Mouse (Mus musculus) MEL (cell line): Measurements from ENCODE around the gene 4930453N24Rik. TPM values are rescaled to one million over a fixed set of nuclear protein-coding genes. Genes with fewer than 3 reads are reported as not detected.

Source experiments
- DNase-seq: peaks from one replicate; pipeline ENCODE4 v3.0.0; 2011; ENCODE audit warnings: low read depth, low spot score
- H3K27ac ChIP-seq: 2 replicates; pipeline ENCODE4 v1.5.1; 2012; ENCODE audit warnings: low read depth, mild to moderate bottlenecking, control low read depth, low read length, moderate library complexity; ENCODE audit not compliant: control insufficient read depth
- H3K27me3 ChIP-seq, 2 experiments: fragments of 150-350 bp in 1 of 2; sonication (generic) in 1 of 2; 2 replicates each; pipeline ENCODE4 v1.6.1; 2012; ENCODE audit warnings: low read length in 2 of 2, mild to moderate bottlenecking in 2 of 2, improper control_type of control experiment in 1 of 2, moderate library complexity in 1 of 2; ENCODE audit not compliant: insufficient read depth in 2 of 2, control insufficient read depth in 1 of 2
- H3K36me3 ChIP-seq, 2 experiments: 2 replicates each; pipeline ENCODE4 v1.6.1; 2012 to 2014; ENCODE audit warnings: low read length in 2 of 2, improper control_type of control experiment in 1 of 2, inconsistent platforms in 1 of 2, mild to moderate bottlenecking in 1 of 2; ENCODE audit not compliant: insufficient read depth in 2 of 2, control insufficient read depth in 1 of 2
- H3K4me1 ChIP-seq, 2 experiments: fragments of 150-350 bp in 1 of 2; sonication (generic) in 1 of 2; 2 replicates each; pipeline ENCODE4 v1.6.1; 2012; ENCODE audit warnings: low read length in 2 of 2, improper control_type of control experiment in 1 of 2, mild to moderate bottlenecking in 1 of 2; ENCODE audit not compliant: insufficient read depth in 2 of 2, control insufficient read depth in 1 of 2
- H3K4me3 ChIP-seq, 2 experiments: fragments of 150-350 bp in 1 of 2; sonication (generic) in 1 of 2; 2 replicates each; pipeline ENCODE4 v1.5.1; 2012; ENCODE audit warnings: low read depth in 2 of 2, low read length in 2 of 2, mild to moderate bottlenecking in 2 of 2, moderate library complexity in 2 of 2, control low read depth in 1 of 2, improper control_type of control experiment in 1 of 2; ENCODE audit not compliant: control insufficient read depth in 1 of 2, insufficient read depth in 1 of 2
- H3K79me2 ChIP-seq: 2 replicates; pipeline ENCODE4 v1.6.1; 2012; ENCODE audit warnings: mild to moderate bottlenecking, low read length, moderate library complexity; ENCODE audit not compliant: control insufficient read depth, poor library complexity, insufficient read depth
- H3K9ac ChIP-seq: 2 replicates; pipeline ENCODE4 v1.6.1; 2012; ENCODE audit warnings: low read depth, mild to moderate bottlenecking, control low read depth, low read length, moderate library complexity; ENCODE audit not compliant: control insufficient read depth, poor library complexity, severe bottlenecking
- H3K9me3 ChIP-seq: fragments of 150-350 bp; sonication (generic); replicated peaks from 2 replicates; pipeline ENCODE4 v1.6.1; 2012; ENCODE audit warnings: mild to moderate bottlenecking, low read length, improper control_type of control experiment, moderate library complexity; ENCODE audit not compliant: insufficient read depth
- BHLHE40 ChIP-seq: IDR thresholded peaks from 2 replicates; pipeline ENCODE4 v1.6.1; 2012; ENCODE audit warnings: low read depth, mild to moderate bottlenecking, inconsistent platforms, low read length, improper control_type of control experiment, borderline replicate concordance
- CHD1 ChIP-seq: IDR thresholded peaks from 2 replicates; pipeline ENCODE4 v1.6.1; 2012; ENCODE audit warnings: low read depth, mild to moderate bottlenecking, inconsistent platforms, low read length, improper control_type of control experiment
- CHD2 ChIP-seq: IDR thresholded peaks from 2 replicates; pipeline ENCODE4 v1.6.1; 2011; ENCODE audit warnings: low read length, improper control_type of control experiment
- CTCF ChIP-seq, 3 experiments: IDR thresholded peaks in 2 of 3; conservative IDR thresholded peaks in 1 of 3; 2 replicates each; pipeline ENCODE4 v1.5.1; 2011 to 2012; ENCODE audit warnings: low read length in 3 of 3, low read depth in 2 of 3, mild to moderate bottlenecking in 2 of 3, improper control_type of control experiment in 1 of 3, inconsistent platforms in 1 of 3, mixed read lengths in 1 of 3, moderate library complexity in 1 of 3; ENCODE audit not compliant: control insufficient read depth in 1 of 3, insufficient read depth in 1 of 3, poor library complexity in 1 of 3, severe bottlenecking in 1 of 3
- E2F4 ChIP-seq: IDR thresholded peaks from 2 replicates; pipeline ENCODE4 v1.6.1; 2011; ENCODE audit warnings: low read depth, low read length, improper control_type of control experiment, borderline replicate concordance
- ELF1 ChIP-seq: IDR thresholded peaks from 2 replicates; pipeline ENCODE4 v1.6.1; 2014; ENCODE audit warnings: low read depth, mild to moderate bottlenecking, inconsistent platforms, low read length, improper control_type of control experiment, moderate library complexity
- EP300 ChIP-seq, 2 experiments: IDR thresholded peaks; 2 replicates each; pipeline ENCODE4 v1.6.1; 2011; ENCODE audit warnings: improper control_type of control experiment in 2 of 2, low read length in 2 of 2, low read depth in 1 of 2, mild to moderate bottlenecking in 1 of 2
- ETS1 ChIP-seq: IDR thresholded peaks from 2 replicates; pipeline ENCODE4 v1.6.1; 2012; ENCODE audit warnings: low read depth, mild to moderate bottlenecking, inconsistent platforms, low read length, improper control_type of control experiment, moderate library complexity
- GABPA ChIP-seq: IDR thresholded peaks from 2 replicates; pipeline ENCODE4 v1.6.1; 2012; ENCODE audit warnings: low read depth, mild to moderate bottlenecking, inconsistent platforms, low read length, improper control_type of control experiment, moderate library complexity
- GATA1 ChIP-seq: IDR thresholded peaks from 2 replicates; pipeline ENCODE4 v1.6.1; 2011; ENCODE audit warnings: low read depth, low read length, improper control_type of control experiment
- HCFC1 ChIP-seq: IDR thresholded peaks from 2 replicates; pipeline ENCODE4 v1.6.1; 2012; ENCODE audit warnings: low read depth, mild to moderate bottlenecking, inconsistent platforms, low read length, improper control_type of control experiment, moderate library complexity
- KAT2A ChIP-seq: conservative IDR thresholded peaks from 2 replicates; pipeline ENCODE4 v1.6.1; 2012; ENCODE audit warnings: low read depth, low read length, improper control_type of control experiment, inconsistent platforms
- MAFK ChIP-seq: IDR thresholded peaks from 2 replicates; pipeline ENCODE4 v1.6.1; 2011; ENCODE audit warnings: low read depth, mild to moderate bottlenecking, low read length, improper control_type of control experiment, borderline replicate concordance
- MAX ChIP-seq: IDR thresholded peaks from 2 replicates; pipeline ENCODE4 v1.6.1; 2011; ENCODE audit warnings: low read length, improper control_type of control experiment
- MAZ ChIP-seq: IDR thresholded peaks from 2 replicates; pipeline ENCODE4 v1.6.1; 2012; ENCODE audit warnings: low read depth, mild to moderate bottlenecking, inconsistent platforms, low read length, improper control_type of control experiment
- MEF2A ChIP-seq: IDR thresholded peaks from 2 replicates; pipeline ENCODE4 v1.6.1; 2014; ENCODE audit warnings: low read depth, mild to moderate bottlenecking, inconsistent platforms, low read length, improper control_type of control experiment; ENCODE audit not compliant: poor library complexity, insufficient replicate concordance, severe bottlenecking; ENCODE audit errors: extremely low read depth
- MXI1 ChIP-seq: IDR thresholded peaks from 2 replicates; pipeline ENCODE4 v1.6.1; 2011; ENCODE audit warnings: mild to moderate bottlenecking, low read depth, low read length, improper control_type of control experiment
- MYB ChIP-seq: IDR thresholded peaks from 2 replicates; pipeline ENCODE4 v1.6.1; 2011; ENCODE audit warnings: mild to moderate bottlenecking, low read depth, low read length, improper control_type of control experiment
- MYC ChIP-seq: IDR thresholded peaks from 2 replicates; pipeline ENCODE4 v1.6.1; 2011; ENCODE audit warnings: low read depth, mild to moderate bottlenecking, low read length, improper control_type of control experiment, moderate library complexity
- NELFE ChIP-seq: IDR thresholded peaks from 2 replicates; pipeline ENCODE4 v1.6.1; 2011; ENCODE audit warnings: low read depth, low read length, improper control_type of control experiment
- NRF1 ChIP-seq: IDR thresholded peaks from 2 replicates; pipeline ENCODE4 v1.6.1; 2014; ENCODE audit warnings: low read depth, mild to moderate bottlenecking, inconsistent platforms, low read length, improper control_type of control experiment, moderate library complexity; ENCODE audit not compliant: poor library complexity, insufficient read depth, severe bottlenecking
- POLR2A ChIP-seq, 2 experiments: IDR thresholded peaks; 2 replicates each; pipeline ENCODE4 v1.6.1; 2011 to 2012; ENCODE audit warnings: low read length in 2 of 2, mild to moderate bottlenecking in 2 of 2, control low read depth in 1 of 2, improper control_type of control experiment in 1 of 2, low read depth in 1 of 2, moderate library complexity in 1 of 2; ENCODE audit not compliant: control insufficient read depth in 1 of 2, insufficient read depth in 1 of 2, poor library complexity in 1 of 2
- POLR2AphosphoS2 ChIP-seq: IDR thresholded peaks from 2 replicates; pipeline ENCODE4 v1.6.1; 2011; ENCODE audit warnings: low read length, improper control_type of control experiment
- POLR2AphosphoS5 ChIP-seq: IDR thresholded peaks from 2 replicates; pipeline ENCODE4 v1.6.1; 2012; ENCODE audit warnings: low read depth, borderline replicate concordance, mild to moderate bottlenecking, inconsistent platforms, low read length, moderate library complexity, mixed read lengths
- RAD21 ChIP-seq: IDR thresholded peaks from 2 replicates; pipeline ENCODE4 v1.6.1; 2011; ENCODE audit warnings: mild to moderate bottlenecking, low read depth, low read length, improper control_type of control experiment
- RCOR1 ChIP-seq: IDR thresholded peaks from 2 replicates; pipeline ENCODE4 v1.6.1; 2012; ENCODE audit warnings: low read depth, mild to moderate bottlenecking, inconsistent platforms, low read length, improper control_type of control experiment
- SIN3A ChIP-seq: IDR thresholded peaks from 2 replicates; pipeline ENCODE4 v1.6.1; 2012; ENCODE audit warnings: low read length, improper control_type of control experiment, inconsistent platforms
- SMC3 ChIP-seq: IDR thresholded peaks from 2 replicates; pipeline ENCODE4 v1.6.1; 2011; ENCODE audit warnings: low read depth, low read length, improper control_type of control experiment
- TBP ChIP-seq: IDR thresholded peaks from 2 replicates; pipeline ENCODE4 v1.8.0; 2011; ENCODE audit warnings: low read depth, low read length, improper control_type of control experiment
- TCF12 ChIP-seq: IDR thresholded peaks from 2 replicates; pipeline ENCODE4 v1.6.1; 2014; ENCODE audit warnings: low read depth, mild to moderate bottlenecking, inconsistent platforms, low read length, improper control_type of control experiment, moderate library complexity
- USF1 ChIP-seq: IDR thresholded peaks from 2 replicates; pipeline ENCODE4 v1.6.1; 2014; ENCODE audit warnings: low read depth, mild to moderate bottlenecking, inconsistent platforms, low read length, improper control_type of control experiment, moderate library complexity
- USF2 ChIP-seq, 2 experiments: IDR thresholded peaks; 2 replicates each; pipeline ENCODE4 v1.6.1; 2011 to 2012; ENCODE audit warnings: improper control_type of control experiment in 2 of 2, low read length in 2 of 2, borderline replicate concordance in 1 of 2, inconsistent platforms in 1 of 2, low read depth in 1 of 2, mild to moderate bottlenecking in 1 of 2; ENCODE audit not compliant: insufficient read depth in 1 of 2
- ZC3H11A ChIP-seq: IDR thresholded peaks from 2 replicates; pipeline ENCODE4 v1.6.1; 2012; ENCODE audit warnings: low read depth, mild to moderate bottlenecking, inconsistent platforms, low read length, improper control_type of control experiment
- ZKSCAN1 ChIP-seq: IDR thresholded peaks from 2 replicates; pipeline ENCODE4 v1.6.1; 2012; ENCODE audit warnings: low read depth, mild to moderate bottlenecking, inconsistent platforms, low read length, improper control_type of control experiment, moderate library complexity
- ZMIZ1 ChIP-seq: IDR thresholded peaks from 2 replicates; pipeline ENCODE4 v1.6.1; 2012; ENCODE audit warnings: low read depth, mild to moderate bottlenecking, inconsistent platforms, low read length, improper control_type of control experiment, moderate library complexity
- ZNF384 ChIP-seq: IDR thresholded peaks from 2 replicates; pipeline ENCODE4 v1.6.1; 2012; ENCODE audit warnings: low read depth, mild to moderate bottlenecking, inconsistent platforms, low read length, improper control_type of control experiment
- polyA plus RNA-seq, 2 experiments: library from polyadenylated mRNA; stranded (reverse) in 1 of 2; unstranded in 1 of 2; fragments of >175 nt in 1 of 2; fragments of >200 nt in 1 of 2; gene quantifications; 2 replicates each; pipeline versions ENCODE4 v1.2.1 to v1.2.4; 2012; ENCODE audit warnings: low replicate concordance in 2 of 2, low read depth in 1 of 2; ENCODE audit not compliant: insufficient read length in 2 of 2, insufficient read depth in 1 of 2, missing spikeins in 1 of 2
- total RNA-seq: library from RNA; depleted of rRNA; stranded (reverse); fragments of 300-350 nt; gene quantifications from 2 replicates; pipeline ENCODE4 v1.2.3, GENCODE M21; 2012

The 4930453N24Rik gene
- total and polyA plus RNA-seq, 3 experiments: 19.4 to 20.5 TPM; not detected in 1

GRCm38 (mm10) chr16:64758561-64759244 lies 12.3 kb downstream of the 4930453N24Rik start:
- H3K79me2 ChIP-seq: no peaks in the 10 kb centered on the region
- no peaks in the 10 kb centered on the region for H3K9me3 ChIP-seq
- peaks cover 0 to 24% of the 10 kb centered on the region in 2 experiments; a peak in 3 of 4 replicates for H3K36me3 ChIP-seq
- peak overlapping the region; percentile 96 for H3K27ac ChIP-seq
- no peaks in the 10 kb centered on the region for H3K27me3 ChIP-seq
- peak; percentile 88 for DNase-seq
- peak overlapping the region in 1 of 2 experiments; percentile 40; a peak in 3 of 4 replicates for H3K4me3 ChIP-seq
- peaks cover 9 to 11% of the 10 kb centered on the region in 2 experiments for H3K4me1 ChIP-seq
- H3K9ac ChIP-seq: peak overlapping the region; percentile 65
- TF ChIP-seq GABPA (no peak), ZNF384 (no peak), MAX (peak; percentile 47; the same call in 1 of the 2 replicates), TCF12 (peak; percentile 64), MXI1 (no peak; the same call in 1 of the 2 replicates), POLR2AphosphoS2 (no peak), HCFC1 (0 out of 2 replicates have a peak, but pooled peaks have one; percentile 27), BHLHE40 (no peak), RAD21 (no peak), EP300 (IDR thresholded peaks at IDR 0.05; ENCODE audit: low read depth in 1 of 2, low read length in 2 of 2) (peak; percentile 66 to 91; a peak in 3 of 4 replicates), E2F4 (no peak), ETS1 (peak; percentile 97), USF1 (peak; percentile 84), RCOR1 (peak; percentile 78), ZKSCAN1 (no peak), GATA1 (peak; percentile 96), ZC3H11A (no peak), CHD2 (peak; percentile 18; the same call in 1 of the 2 replicates), CTCF (IDR thresholded peaks at IDR 0.05 in 2 of 3, conservative IDR thresholded peaks at IDR 0.05 in 1 of 3; ENCODE audit: control insufficient read depth in 1 of 3, insufficient read depth in 1 of 3, low read depth in 2 of 3, low read length in 3 of 3, poor library complexity in 1 of 3, severe bottlenecking in 1 of 3) (no peak), SIN3A (peak; percentile 53), TBP (peak; percentile 58; the same call in 1 of the 2 replicates), MYB (peak; percentile 88), CHD1 (no peak), MAFK (no peak), NRF1 (no peak), MEF2A (peak; percentile 95), ELF1 (no peak), USF2 (IDR thresholded peaks at IDR 0.05; ENCODE audit: borderline replicate concordance in 1 of 2, insufficient read depth in 1 of 2, low read depth in 1 of 2, low read length in 2 of 2) (no peak), KAT2A (no peak), POLR2AphosphoS5 (no peak; the same call in 1 of the 2 replicates), SMC3 (no peak), ZMIZ1 (no peak), NELFE (0 out of 2 replicates have a peak, but pooled peaks have one; percentile 42), MAZ (no peak), MYC (peak; percentile 68; the same call in 1 of the 2 replicates), POLR2A (IDR thresholded peaks at IDR 0.05; ENCODE audit: control insufficient read depth in 1 of 2, insufficient read depth in 1 of 2, low read depth in 1 of 2, low read length in 2 of 2, poor library complexity in 1 of 2) (peak in 1 of 2 experiments; percentile 35; a peak in 1 of 4 replicates)
